Mouse (Mus musculus) heart, postnatal 0 days (tissue): Measurements from ENCODE around the gene Clk4. TPM values are rescaled to one million over a fixed set of nuclear protein-coding genes. Genes with fewer than 3 reads are reported as not detected.

Source experiments
- ATAC-seq: fragments of 200-750 bp; cut with Nextera tagmentation; 2 replicates; pipeline ENCODE4 v1.8.0; 2017; ENCODE audit warnings: low read depth, moderate number of reproducible peaks, moderate library complexity; ENCODE audit not compliant: insufficient read depth
- DNase-seq: peaks from one replicate; pipeline ENCODE4 v3.0.0-alpha.2; 2016; ENCODE audit warnings: low spot score
- H3K27ac ChIP-seq: fragments of 300-500 bp; sonication (generic); 2 replicates; pipeline ENCODE4 v1.5.1; 2014; ENCODE audit warnings: low read depth, mild to moderate bottlenecking
- H3K27me3 ChIP-seq: fragments of 300-500 bp; sonication (generic); 2 replicates; pipeline ENCODE4 v1.6.1; 2014; ENCODE audit warnings: low read length, mixed read lengths; ENCODE audit not compliant: control insufficient read depth, insufficient read depth
- H3K36me3 ChIP-seq: fragments of 300-500 bp; sonication (generic); replicated peaks from 2 replicates; pipeline ENCODE4 v1.6.1; 2014; ENCODE audit warnings: low read length, mixed read lengths; ENCODE audit not compliant: control insufficient read depth, insufficient read depth
- H3K4me1 ChIP-seq: fragments of 300-500 bp; sonication (generic); 2 replicates; pipeline ENCODE4 v1.6.1; 2014; ENCODE audit warnings: antibody characterized with exemption; ENCODE audit not compliant: control insufficient read depth, insufficient read depth
- H3K4me2 ChIP-seq: fragments of 300-500 bp; sonication (generic); 2 replicates; pipeline ENCODE4 v1.6.1; 2014; ENCODE audit warnings: low read depth, mild to moderate bottlenecking, low read length, moderate library complexity
- H3K4me3 ChIP-seq: fragments of 300-500 bp; sonication (generic); 2 replicates; pipeline ENCODE4 v1.5.1; 2014; ENCODE audit warnings: low read depth, low read length
- H3K9ac ChIP-seq: fragments of 300-500 bp; sonication (generic); replicated peaks from 2 replicates; pipeline ENCODE4 v1.6.1; 2014; ENCODE audit warnings: low read depth, low read length, mixed read lengths
- H3K9me3 ChIP-seq: fragments of 300-500 bp; sonication (generic); replicated peaks from 2 replicates; pipeline ENCODE4 v1.6.1; 2016; ENCODE audit warnings: low read length; ENCODE audit not compliant: control insufficient read depth
- CTCF ChIP-seq: IDR thresholded peaks from 2 replicates; pipeline ENCODE4 v1.5.1; 2016; ENCODE audit warnings: antibody characterized with exemption, control low read depth, low read depth
- EP300 ChIP-seq: IDR thresholded peaks from 2 replicates; pipeline ENCODE4 v1.6.1; 2016; ENCODE audit warnings: antibody characterized with exemption, low read depth
- WGBS: fragments of 180-500 bp; shearing (Covaris S2); extraction: QIAGEN DNeasy Blood & Tissue Kit; methylation state at CpG from one replicate; pipeline ENCODE4 v1.1.7; 2014; 5-methylcytosine and 5-hydroxymethylcytosine counted together
- polyA plus RNA-seq: library from polyadenylated mRNA; unstranded; fragments of >200 nt; fragmentation: Nextera tagmentation; extraction: Ambion mirVana; gene quantifications from 2 replicates; pipeline ENCODE4 v1.2.1, GENCODE M21; 2015
- total RNA-seq: library from RNA; depleted of rRNA; stranded (reverse); fragments of >200 nt; gene quantifications from 2 replicates; pipeline ENCODE4 v1.2.3, GENCODE M21; 2014; ENCODE audit warnings: low replicate concordance

The Clk4 gene
- total and polyA plus RNA-seq, 2 experiments from 2014 or later: 32.9 to 56.2 TPM

- 62% methylated on average over 2 of the region's 2 CpGs for WGBS
- H3K4me1 ChIP-seq: no peaks in the 10 kb centered on the region
- DNase-seq (no peak), ATAC-seq (no peak)
- no peak overlapping the region for H3K4me2 ChIP-seq
- H3K9ac ChIP-seq: no peak overlapping the region
- H3K4me3 ChIP-seq: no peak overlapping the region
- H3K27me3 ChIP-seq: peaks cover 31% of the 10 kb centered on the region
- H3K9me3 ChIP-seq: no peaks in the 10 kb centered on the region; the same call in 1 of the 2 replicates
- H3K36me3 ChIP-seq: no peaks in the 10 kb centered on the region
- no peak overlapping the region for H3K27ac ChIP-seq
- TF ChIP-seq CTCF: no peak
- TF ChIP-seq EP300: no peak
Observed at GRCm38 (mm10) chr11:51293956-51294530, 32.5 kb downstream of the Clk4 start.

DNA sequence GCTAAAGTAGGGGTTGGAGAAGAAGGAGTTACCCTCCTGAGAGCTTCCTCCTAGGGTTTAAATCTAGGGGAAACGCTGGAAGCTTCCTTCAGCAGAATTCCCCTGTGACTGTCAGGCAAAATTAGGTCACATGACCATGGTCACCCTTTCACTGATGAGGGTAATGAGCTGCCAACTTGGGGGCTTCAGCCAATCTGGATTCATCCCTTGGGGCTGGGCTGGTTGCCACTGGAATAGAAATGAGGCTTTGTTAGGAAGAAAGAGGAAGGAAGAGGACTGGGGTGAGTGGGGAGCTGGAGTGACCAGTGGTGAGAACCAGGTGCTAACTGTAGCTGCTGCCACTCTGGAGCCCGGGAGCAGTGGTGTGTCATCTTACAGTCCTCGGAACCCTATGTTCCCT lies 34.2 kb downstream of the Clk4 start:
- H3K27ac ChIP-seq: no peak overlapping the region
- 73% methylated on average over 3 of the region's 3 CpGs for WGBS
- ATAC-seq (no peak), DNase-seq (no peak)
- no peaks in the 10 kb centered on the region for H3K4me1 ChIP-seq
- no peak for TF ChIP-seq CTCF
- no peak for TF ChIP-seq EP300
- H3K9me3 ChIP-seq: no peaks in the 10 kb centered on the region; the same call in 1 of the 2 replicates
- H3K4me2 ChIP-seq: no peak overlapping the region
- no peak overlapping the region for H3K4me3 ChIP-seq
- no peak overlapping the region for H3K9ac ChIP-seq
- H3K36me3 ChIP-seq: no peaks in the 10 kb centered on the region
- peaks cover 23% of the 10 kb centered on the region for H3K27me3 ChIP-seq

- H3K9ac ChIP-seq: no peak overlapping the region
- no peaks in the 10 kb centered on the region for H3K36me3 ChIP-seq
- no peaks in the 10 kb centered on the region; the same call in 1 of the 2 replicates for H3K9me3 ChIP-seq
- H3K27ac ChIP-seq: no peak overlapping the region
- ATAC-seq: no peak
- 79% methylated on average over 4 of the region's 4 CpGs for WGBS
- H3K27me3 ChIP-seq: no peaks in the 10 kb centered on the region
- TF ChIP-seq EP300 (no peak), CTCF (no peak)
- no peak for DNase-seq
- H3K4me3 ChIP-seq: no peak overlapping the region
- no peak overlapping the region for H3K4me2 ChIP-seq
- H3K4me1 ChIP-seq: no peaks in the 10 kb centered on the region
Observed at GRCm38 (mm10) chr11:51298691-51299090, 37.2 kb downstream of the Clk4 start.

DNA sequence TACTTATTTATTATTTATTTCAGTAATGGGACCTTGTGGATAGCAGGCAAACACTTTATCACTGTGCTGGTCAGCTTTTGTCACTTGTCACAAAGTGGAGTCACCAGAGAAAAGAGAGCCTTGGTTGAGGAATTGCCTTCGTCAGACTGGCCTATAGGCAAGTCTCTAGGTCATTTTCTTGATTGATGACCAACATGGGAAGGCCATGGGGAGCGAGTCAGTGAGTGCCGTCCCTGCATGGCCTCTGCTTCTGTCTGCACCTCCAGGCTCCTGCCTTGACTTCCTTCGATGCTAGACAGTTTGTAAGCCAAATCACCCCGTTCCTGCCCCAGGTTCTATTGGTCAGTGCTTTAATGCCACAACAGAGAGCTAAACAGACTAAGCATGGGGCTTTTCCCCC lies 40.9 kb downstream of the Clk4 start:
- DNase-seq: no peak
- ATAC-seq: no peak
- Histone ChIP-seq H3K27ac (no peak overlapping the region), H3K4me3 (no peak overlapping the region), H3K27me3 (no peaks in the 10 kb centered on the region), H3K4me2 (no peak overlapping the region), H3K9ac (no peak overlapping the region), H3K9me3 (no peaks in the 10 kb centered on the region), H3K4me1 (no peaks in the 10 kb centered on the region), H3K36me3 (no peaks in the 10 kb centered on the region)
- WGBS: 74% methylated on average over 5 of the region's 5 CpGs
- no peak for TF ChIP-seq CTCF
- no peak for TF ChIP-seq EP300

GRCm38 (mm10) chr11:51303981-51304553 lies 42.5 kb downstream of the Clk4 start:
- H3K4me2 ChIP-seq: no peak overlapping the region
- no peak overlapping the region for H3K9ac ChIP-seq
- H3K27me3 ChIP-seq: no peaks in the 10 kb centered on the region
- no peak for DNase-seq
- no peak overlapping the region for H3K27ac ChIP-seq
- ATAC-seq: no peak
- H3K4me1 ChIP-seq: no peaks in the 10 kb centered on the region
- 76% methylated on average over 12 of the region's 12 CpGs for WGBS
- no peak overlapping the region for H3K4me3 ChIP-seq
- TF ChIP-seq CTCF: no peak
- H3K36me3 ChIP-seq: no peaks in the 10 kb centered on the region
- H3K9me3 ChIP-seq: no peaks in the 10 kb centered on the region

DNA sequence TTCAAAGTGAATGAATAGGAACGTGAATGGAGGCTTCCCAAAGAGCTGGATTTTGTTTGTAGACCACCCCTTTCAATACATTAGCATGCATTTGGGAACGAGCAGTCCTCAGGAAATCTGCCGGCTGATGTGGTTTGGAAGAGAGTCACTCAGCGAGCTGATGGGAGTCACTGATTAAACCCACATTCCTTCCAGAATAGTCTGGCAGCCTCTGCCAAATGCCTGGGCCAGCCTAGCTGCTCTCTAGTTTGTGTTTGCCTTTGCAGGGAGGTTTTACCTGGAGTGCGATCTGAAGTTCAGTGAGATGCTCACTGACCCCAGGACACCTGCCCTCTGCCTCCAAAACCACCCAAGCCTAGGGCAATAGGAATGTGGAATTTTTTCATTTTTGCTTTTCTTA lies 46.8 kb downstream of the Clk4 start:
- Histone ChIP-seq H3K27me3 (no peaks in the 10 kb centered on the region), H3K27ac (no peak overlapping the region)
- no peak for DNase-seq

More for the DNA sequence above, 46.8 kb downstream of the Clk4 start:
- Histone ChIP-seq H3K9me3 (no peaks in the 10 kb centered on the region), H3K4me1 (no peaks in the 10 kb centered on the region), H3K9ac (no peak overlapping the region), H3K36me3 (no peaks in the 10 kb centered on the region), H3K4me3 (no peak overlapping the region), H3K4me2 (no peak overlapping the region)
- ATAC-seq: no peak
- 37% methylated on average over 5 of the region's 5 CpGs for WGBS
- no peak for TF ChIP-seq EP300
- no peak for TF ChIP-seq CTCF
